Mouse (Mus musculus) hindbrain, embryonic 12.5 days (tissue): ENCODE measurements around the gene Bpifb5. TPM values are rescaled to one million over a fixed set of nuclear protein-coding genes. Genes with fewer than 3 reads are reported as not detected.
"Not testable (repeated sequence)": the region's sequence is repeated elsewhere in the genome, so short reads cannot be mapped to it uniquely, and the experiment has no call there.

Experiments used
- ATAC-seq: fragments of 200-750 bp; cut with Nextera tagmentation; 2 replicates; pipeline ENCODE4 v1.8.0; 2017; ENCODE audit warnings: moderate TSS enrichment; ENCODE audit not compliant: low FRiP score
- H3K27ac ChIP-seq: fragments of 300-500 bp; sonication (generic); 2 replicates; pipeline ENCODE4 v1.5.1; 2016; ENCODE audit warnings: mild to moderate bottlenecking
- H3K27me3 ChIP-seq: fragments of 300-500 bp; sonication (generic); 2 replicates; pipeline ENCODE4 v1.6.1; 2016; ENCODE audit warnings: mild to moderate bottlenecking
- H3K36me3 ChIP-seq: fragments of 300-500 bp; sonication (generic); 2 replicates; pipeline ENCODE4 v1.6.1; 2016; ENCODE audit warnings: mild to moderate bottlenecking
- H3K4me1 ChIP-seq: fragments of 300-500 bp; sonication (generic); 2 replicates; pipeline ENCODE4 v1.6.1; 2016
- H3K4me2 ChIP-seq: fragments of 300-500 bp; sonication (generic); replicated peaks from 2 replicates; pipeline ENCODE4 v1.6.1; 2016; ENCODE audit warnings: mild to moderate bottlenecking
- H3K4me3 ChIP-seq: fragments of 300-500 bp; sonication (generic); 2 replicates; pipeline ENCODE4 v1.5.1; 2016; ENCODE audit warnings: mild to moderate bottlenecking
- H3K9ac ChIP-seq: fragments of 300-500 bp; sonication (generic); 2 replicates; pipeline ENCODE4 v1.6.1; 2016; ENCODE audit warnings: mild to moderate bottlenecking, moderate library complexity
- H3K9me3 ChIP-seq: fragments of 300-500 bp; sonication (generic); replicated peaks from 2 replicates; pipeline ENCODE4 v1.6.1; 2016; ENCODE audit warnings: mild to moderate bottlenecking
- WGBS: fragments of 180-500 bp; shearing (Covaris S2); methylation state at CpG from one replicate; pipeline ENCODE4 v1.1.7; 2016; 5-methylcytosine and 5-hydroxymethylcytosine counted together
- polyA plus RNA-seq: library from polyadenylated mRNA; unstranded; fragments of >200 nt; fragmentation: Nextera tagmentation; extraction: Ambion mirVana; gene quantifications from 2 replicates; pipeline ENCODE4 v1.2.1, GENCODE M21; 2016

The Bpifb5 gene
- polyA plus RNA-seq, 1 experiment from 2014 or later, result 0.30 TPM

DNA sequence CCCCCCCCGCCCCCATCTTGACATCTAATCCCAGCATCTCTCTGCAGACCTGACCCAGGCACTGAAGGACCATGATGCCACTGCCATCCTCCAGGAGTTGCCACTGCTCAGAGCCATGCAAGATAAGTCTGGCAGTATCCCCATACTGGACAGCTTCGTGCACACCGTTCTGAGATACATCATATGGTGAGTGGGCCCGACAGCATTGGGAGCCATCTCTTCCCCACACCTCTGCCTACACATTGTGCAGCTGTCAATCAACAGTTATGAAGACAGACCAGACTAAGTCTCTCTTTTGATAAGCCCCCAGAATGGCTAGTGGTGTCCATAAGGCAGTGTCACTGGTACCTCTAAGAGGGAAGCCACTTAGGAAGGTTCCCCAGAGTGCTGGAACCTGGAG, 18.9 kb upstream of the Bpifb5 start:
- Histone ChIP-seq H3K9me3 (no peaks in the 10 kb centered on the region), H3K4me2 (no peak overlapping the region), H3K27me3 (no peaks in the 10 kb centered on the region), H3K9ac (no peak overlapping the region), H3K4me1 (no peaks in the 10 kb centered on the region), H3K4me3 (no peak overlapping the region), H3K27ac (no peak overlapping the region), H3K36me3 (no peaks in the 10 kb centered on the region)
- 85% methylated on average over 4 of the region's 4 CpGs for WGBS
- no peak for ATAC-seq

DNA sequence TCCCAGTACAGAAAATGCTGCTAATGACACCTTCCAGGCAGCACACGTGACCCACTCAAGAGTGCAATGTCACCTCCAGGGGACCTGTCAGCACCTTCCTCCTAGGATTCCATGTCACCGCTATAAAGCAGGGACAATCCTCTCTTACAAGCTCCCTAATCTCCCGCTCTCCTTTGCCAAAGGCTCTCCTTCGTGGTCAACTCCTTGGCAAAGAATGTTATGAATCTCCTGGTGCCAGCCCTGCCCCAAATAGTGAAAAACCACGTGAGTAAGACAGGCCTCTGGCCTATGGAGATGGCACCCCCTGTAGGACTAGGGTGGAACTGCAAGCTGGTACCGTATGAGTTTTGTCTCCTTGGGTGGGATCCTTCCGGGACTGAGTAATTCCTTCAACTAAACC, 16.6 kb upstream of the Bpifb5 start:
- H3K36me3 ChIP-seq, result no peaks in the 10 kb centered on the region
- no peaks in the 10 kb centered on the region for H3K9me3 ChIP-seq
- H3K4me1 ChIP-seq, result no peaks in the 10 kb centered on the region; the same call in 1 of the 2 replicates
- no peak overlapping the region for H3K9ac ChIP-seq
- ATAC-seq, result no peak
- H3K27me3 ChIP-seq, result no peaks in the 10 kb centered on the region
- no peak overlapping the region for H3K4me3 ChIP-seq
- 59% methylated on average over 7 of the region's 7 CpGs for WGBS
- no peak overlapping the region for H3K27ac ChIP-seq
- H3K4me2 ChIP-seq, result no peak overlapping the region

DNA sequence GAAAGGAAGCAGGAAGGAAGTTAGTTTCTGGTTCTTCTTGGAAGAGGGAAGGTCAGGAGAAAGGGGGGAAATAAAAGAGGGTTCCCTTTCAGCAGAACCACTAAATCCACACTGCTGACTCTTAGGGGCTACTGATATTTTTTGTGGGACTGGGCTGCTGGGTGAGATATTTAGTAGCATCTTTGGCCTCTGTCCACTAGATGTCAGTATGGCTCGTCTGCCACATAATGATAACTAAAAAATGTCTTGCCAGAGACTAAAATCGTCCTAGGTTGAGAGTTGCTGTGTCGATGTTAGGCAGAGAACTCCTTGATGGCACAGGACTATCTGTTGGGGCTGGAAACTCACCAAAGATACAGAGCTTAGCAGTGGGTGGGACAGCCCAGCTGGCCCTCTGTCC, 14.4 kb upstream of the Bpifb5 start:
- no peaks in the 10 kb centered on the region for H3K27me3 ChIP-seq
- no peak overlapping the region for H3K27ac ChIP-seq
- H3K9me3 ChIP-seq, result no peaks in the 10 kb centered on the region
- H3K4me3 ChIP-seq, result no peak overlapping the region
- H3K4me1 ChIP-seq, result no peaks in the 10 kb centered on the region; the same call in 1 of the 2 replicates
- ATAC-seq, result no peak
- no peak overlapping the region for H3K9ac ChIP-seq
- H3K36me3 ChIP-seq, result no peaks in the 10 kb centered on the region
- H3K4me2 ChIP-seq, result no peak overlapping the region
- 17% methylated on average over 3 of the region's 3 CpGs for WGBS

DNA sequence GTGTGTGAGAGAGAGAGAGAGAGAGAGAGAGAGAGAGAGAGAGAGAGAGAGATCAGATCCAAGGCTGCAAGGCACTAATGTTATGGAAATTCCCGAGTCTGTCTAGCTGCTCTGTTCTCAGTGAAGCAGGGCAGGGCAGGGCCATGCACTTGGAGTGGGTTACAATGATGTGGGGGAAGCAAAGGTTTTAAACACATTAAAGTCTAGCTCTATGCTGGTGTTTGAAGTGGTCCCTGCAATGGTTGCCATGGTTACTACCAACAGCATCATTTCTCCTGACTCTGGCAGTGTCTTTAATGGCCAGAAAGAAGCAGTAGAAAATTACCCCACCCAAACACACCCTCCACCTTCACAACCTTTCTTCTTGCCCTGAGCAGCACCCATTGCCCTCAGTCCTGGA, 12.4 kb upstream of the Bpifb5 start:
- ATAC-seq, result no peak

DNA sequence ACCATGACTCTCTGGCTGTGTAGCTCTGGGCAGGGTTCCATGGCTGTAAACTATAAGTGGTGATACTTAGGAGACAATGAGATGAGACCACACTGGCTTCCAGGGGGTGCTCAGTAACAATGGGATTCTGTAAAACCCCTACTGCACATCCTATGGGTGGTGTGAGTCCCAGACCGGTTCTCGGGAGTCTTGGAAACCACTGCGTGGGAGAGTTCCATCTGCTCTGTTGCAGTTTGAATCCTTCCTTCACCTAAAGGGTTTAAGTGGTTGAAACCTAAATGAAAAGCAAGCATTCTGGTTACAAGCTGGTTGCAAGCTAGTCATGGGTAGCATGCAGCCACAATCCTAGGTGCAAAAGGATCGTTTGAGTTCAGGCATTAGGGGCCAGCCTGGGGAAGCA, 11.7 kb upstream of the Bpifb5 start:
- WGBS, result 85% methylated on average over 4 of the region's 4 CpGs
- Histone ChIP-seq H3K4me3 (no peak overlapping the region), H3K27ac (no peak overlapping the region), H3K4me1 (no peaks in the 10 kb centered on the region; the same call in 1 of the 2 replicates), H3K4me2 (no peak overlapping the region), H3K27me3 (no peaks in the 10 kb centered on the region), H3K9me3 (no peaks in the 10 kb centered on the region), H3K36me3 (no peaks in the 10 kb centered on the region), H3K9ac (no peak overlapping the region)
- ATAC-seq, result no peak

More for the DNA sequence above, 12.4 kb upstream of the Bpifb5 start:
- H3K4me3 ChIP-seq, result no peak overlapping the region
- no peaks in the 10 kb centered on the region for H3K27me3 ChIP-seq
- H3K27ac ChIP-seq, result no peak overlapping the region
- H3K9me3 ChIP-seq, result no peaks in the 10 kb centered on the region
- H3K4me1 ChIP-seq, result no peaks in the 10 kb centered on the region; the same call in 1 of the 2 replicates
- H3K9ac ChIP-seq, result no peak overlapping the region
- 41% methylated on average over 1 of the region's 1 CpGs for WGBS
- no peak overlapping the region for H3K4me2 ChIP-seq
- no peaks in the 10 kb centered on the region for H3K36me3 ChIP-seq

DNA sequence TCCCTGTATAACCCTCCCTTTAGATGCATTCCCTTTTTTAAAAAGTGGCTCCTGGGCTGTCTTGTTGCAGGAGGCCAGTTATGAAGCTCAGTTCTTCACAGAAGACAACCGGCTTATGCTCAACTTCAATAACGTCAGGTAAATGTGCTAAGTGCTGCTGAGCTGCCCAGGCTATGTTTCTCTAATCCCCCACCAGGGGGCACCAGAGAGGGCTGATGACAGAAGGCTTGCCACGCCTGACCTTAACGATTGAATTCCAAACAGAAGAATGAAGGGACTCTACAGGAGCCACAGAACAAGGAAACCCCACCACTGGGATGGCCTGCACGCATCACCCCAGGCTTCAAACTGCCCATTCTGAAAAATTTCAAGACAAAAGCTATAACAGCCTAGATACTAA, 8.4 kb upstream of the Bpifb5 start:
- no peak overlapping the region for H3K9ac ChIP-seq
- H3K36me3 ChIP-seq, result no peaks in the 10 kb centered on the region
- ATAC-seq, result no peak
- 17% methylated on average over 5 of the region's 5 CpGs for WGBS
- H3K9me3 ChIP-seq, result no peaks in the 10 kb centered on the region
- H3K27ac ChIP-seq, result no peak overlapping the region
- H3K4me2 ChIP-seq, result no peak overlapping the region
- H3K4me3 ChIP-seq, result no peak overlapping the region
- no peaks in the 10 kb centered on the region; the same call in 1 of the 2 replicates for H3K4me1 ChIP-seq
- no peaks in the 10 kb centered on the region for H3K27me3 ChIP-seq

DNA sequence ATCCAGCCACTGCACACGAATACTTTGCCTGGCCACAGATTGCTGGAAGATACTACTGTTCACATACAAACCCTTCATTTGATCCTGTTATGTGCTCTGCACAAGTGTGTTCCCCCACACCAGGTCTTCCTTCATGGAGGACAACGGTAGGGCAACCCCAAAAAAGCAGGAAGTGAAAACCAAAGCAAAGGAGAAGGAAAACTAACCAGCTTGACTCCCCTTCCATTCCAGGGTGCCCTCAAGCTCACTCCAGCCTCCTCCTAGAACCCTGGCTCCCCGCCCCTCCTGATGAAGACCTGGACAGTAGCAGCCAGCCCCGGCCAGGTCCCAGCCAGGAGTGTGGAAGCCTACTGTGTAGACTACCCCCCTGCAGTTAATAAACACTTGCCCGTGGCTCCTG, 3.6 kb upstream of the Bpifb5 start:
- no peaks in the 10 kb centered on the region for H3K36me3 ChIP-seq
- H3K4me3 ChIP-seq, result no peak overlapping the region
- H3K9ac ChIP-seq, result no peak overlapping the region
- 82% methylated on average over 5 of the region's 5 CpGs for WGBS
- no peak overlapping the region for H3K4me2 ChIP-seq
- H3K9me3 ChIP-seq, result no peaks in the 10 kb centered on the region
- peaks cover 12% of the 10 kb centered on the region for H3K4me1 ChIP-seq
- ATAC-seq, result no peak
- no peaks in the 10 kb centered on the region for H3K27me3 ChIP-seq
- H3K27ac ChIP-seq, result no peak overlapping the region

DNA sequence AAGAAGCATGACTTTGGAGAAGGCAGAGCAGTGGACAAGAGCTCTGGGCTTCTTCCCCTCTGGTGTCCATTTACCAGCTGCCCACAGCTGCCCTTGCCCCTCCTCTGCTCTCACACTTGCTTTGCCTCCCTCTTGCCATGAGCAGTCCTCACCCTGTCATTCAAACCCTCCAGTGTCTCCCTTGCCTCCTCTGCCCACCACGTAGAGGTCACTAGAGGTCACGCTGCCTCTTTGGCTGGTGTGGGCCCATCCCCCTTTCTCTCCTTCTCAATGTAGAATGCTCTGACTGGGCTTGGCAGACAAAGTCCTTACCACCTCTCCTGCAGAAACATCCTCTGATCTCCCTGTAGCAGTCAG, 353 bp downstream of the Bpifb5 start:
- no peak overlapping the region for H3K27ac ChIP-seq
- H3K9me3 ChIP-seq, result no peaks in the 10 kb centered on the region
- H3K4me3 ChIP-seq, result no peak overlapping the region
- no peaks in the 10 kb centered on the region for H3K36me3 ChIP-seq
- ATAC-seq, result no peak
- H3K9ac ChIP-seq, result no peak overlapping the region
- 4% methylated on average over 2 of the region's 2 CpGs for WGBS
- no peak overlapping the region; the same call in 1 of the 2 replicates for H3K4me2 ChIP-seq
- no peaks in the 10 kb centered on the region for H3K27me3 ChIP-seq
- H3K4me1 ChIP-seq, result peaks cover 14% of the 10 kb centered on the region

DNA sequence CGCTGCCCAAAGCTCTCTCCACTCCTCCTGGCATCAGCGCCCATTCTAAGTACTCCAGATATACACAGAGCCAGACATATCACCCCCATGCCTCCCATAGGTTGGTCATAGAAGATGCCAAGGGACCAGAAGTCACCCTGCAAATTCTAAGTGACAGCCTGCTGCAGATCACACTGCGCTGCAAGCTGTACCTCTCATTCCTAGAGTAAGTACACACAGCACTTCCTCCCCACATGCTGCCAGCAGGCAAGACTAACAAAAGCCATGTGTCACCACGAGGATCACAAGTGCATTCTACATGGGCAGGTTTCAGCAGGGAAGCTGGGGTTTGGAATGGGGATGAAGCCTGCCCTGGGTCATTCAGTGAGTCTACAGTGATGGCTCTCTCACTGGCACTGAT, 3.4 kb downstream of the Bpifb5 start:
- Histone ChIP-seq H3K4me1 (peaks cover 14% of the 10 kb centered on the region), H3K4me3 (no peak overlapping the region), H3K9ac (no peak overlapping the region), H3K4me2 (no peak overlapping the region), H3K27ac (no peak overlapping the region), H3K9me3 (no peaks in the 10 kb centered on the region), H3K27me3 (no peaks in the 10 kb centered on the region), H3K36me3 (no peaks in the 10 kb centered on the region)
- ATAC-seq, result no peak
- WGBS, result 80% methylated on average over 4 of the region's 4 CpGs

DNA sequence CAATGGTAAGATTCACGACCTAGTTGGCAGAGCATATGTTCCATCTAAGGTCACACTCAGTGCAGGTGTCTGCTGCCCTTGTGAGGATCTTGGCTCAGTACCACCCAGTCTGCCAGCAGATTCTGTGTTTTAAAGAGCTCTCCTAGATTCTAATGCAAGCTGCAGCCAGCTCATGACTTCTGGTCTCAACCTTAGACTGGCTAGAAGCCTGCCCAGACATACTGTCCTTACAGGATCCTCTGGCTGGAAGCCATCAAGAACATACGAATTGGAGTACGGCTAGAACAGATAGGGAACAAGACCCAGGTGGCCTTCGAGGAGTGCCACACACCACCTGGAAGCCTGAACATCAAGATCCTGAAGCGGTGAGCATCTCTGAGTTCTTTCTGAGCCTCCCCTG, 4.3 kb downstream of the Bpifb5 start:
- Histone ChIP-seq H3K9ac (no peak overlapping the region), H3K4me2 (no peak overlapping the region), H3K27ac (no peak overlapping the region), H3K4me3 (no peak overlapping the region), H3K9me3 (no peaks in the 10 kb centered on the region), H3K36me3 (no peaks in the 10 kb centered on the region), H3K4me1 (peaks cover 14% of the 10 kb centered on the region), H3K27me3 (no peaks in the 10 kb centered on the region)
- no peak for ATAC-seq
- WGBS, result 86% methylated on average over 5 of the region's 5 CpGs

DNA sequence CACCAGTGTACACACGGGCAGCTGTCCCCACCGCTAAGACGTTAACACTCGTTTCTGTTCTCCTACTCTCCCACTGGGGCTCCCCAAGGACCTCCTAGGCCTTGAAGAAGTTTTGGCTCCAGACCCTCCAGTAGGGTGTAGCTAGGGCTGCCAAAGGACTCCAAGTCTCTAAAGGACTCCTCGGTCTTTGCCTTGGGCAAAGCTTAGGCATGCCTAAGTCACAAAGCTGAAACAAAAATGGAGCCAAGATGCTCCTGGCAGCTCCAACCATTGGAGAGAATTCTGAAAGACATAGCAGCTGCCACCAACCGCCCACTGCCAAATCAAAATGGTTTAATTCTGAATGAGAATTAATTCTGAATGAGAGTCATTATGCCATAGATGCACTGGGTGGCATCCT, 9.9 kb downstream of the Bpifb5 start:
- Histone ChIP-seq H3K36me3 (no peaks in the 10 kb centered on the region), H3K27me3 (no peaks in the 10 kb centered on the region), H3K9me3 (no peaks in the 10 kb centered on the region), H3K4me1 (no peaks in the 10 kb centered on the region), H3K4me3 (no peak overlapping the region), H3K9ac (no peak overlapping the region), H3K27ac (no peak overlapping the region), H3K4me2 (no peak overlapping the region)
- WGBS, result 90% methylated on average over 6 of the region's 6 CpGs
- no peak for ATAC-seq

DNA sequence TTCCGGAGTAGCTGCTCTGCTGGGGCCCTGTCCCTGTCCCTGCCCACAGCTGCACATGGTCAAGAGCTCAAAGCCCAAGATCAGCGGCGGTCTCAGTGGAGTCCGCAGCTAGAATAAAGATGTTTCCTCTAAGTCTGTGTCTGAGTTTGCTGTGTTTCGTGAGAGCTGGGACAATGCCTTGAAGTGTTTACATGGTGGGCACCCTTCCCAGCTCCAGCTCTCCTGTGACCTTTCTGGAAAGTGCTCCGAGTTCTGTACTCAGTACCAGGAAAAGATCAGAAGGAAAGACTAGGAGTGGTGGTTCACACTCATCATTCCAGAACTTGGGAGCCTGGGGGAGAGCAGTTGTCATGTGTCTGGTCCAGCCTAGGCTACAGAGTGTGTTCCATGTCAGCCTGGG, 17.2 kb downstream of the Bpifb5 start:
- H3K9ac ChIP-seq, result no peak overlapping the region
- H3K4me2 ChIP-seq, result no peak overlapping the region
- no peaks in the 10 kb centered on the region for H3K36me3 ChIP-seq
- no peak for ATAC-seq
- H3K4me3 ChIP-seq, result no peak overlapping the region
- no peaks in the 10 kb centered on the region for H3K9me3 ChIP-seq
- H3K4me1 ChIP-seq, result no peaks in the 10 kb centered on the region
- no peaks in the 10 kb centered on the region for H3K27me3 ChIP-seq
- no peak overlapping the region for H3K27ac ChIP-seq
- WGBS, result 85% methylated on average over 6 of the region's 6 CpGs

DNA sequence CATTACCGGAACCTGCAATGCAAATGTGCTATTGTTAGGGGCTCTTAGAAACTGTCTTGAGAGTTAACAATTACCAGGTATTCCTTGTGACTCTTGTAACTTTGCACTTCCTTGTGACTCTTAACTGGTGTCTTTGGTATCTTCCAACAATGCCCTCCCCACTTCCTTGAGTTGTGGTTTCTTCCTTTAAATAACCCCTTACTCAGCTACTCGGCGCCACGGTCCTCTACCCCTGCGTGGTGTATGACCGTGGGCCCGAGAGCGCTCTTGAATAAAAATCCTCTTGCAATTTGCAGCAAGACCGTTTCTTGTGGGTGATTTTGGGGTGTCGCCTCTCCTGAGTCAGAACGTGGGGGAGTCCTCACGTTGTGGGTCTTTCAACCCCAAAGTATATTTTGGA, 19.2 kb downstream of the Bpifb5 start:
- WGBS, result 96% methylated on average over 11 of the region's 12 CpGs
- not testable (repeated sequence) for ATAC-seq, H3K9ac ChIP-seq, H3K36me3 ChIP-seq, H3K9me3 ChIP-seq, H3K27me3 ChIP-seq, H3K4me3 ChIP-seq, H3K4me1 ChIP-seq, H3K27ac ChIP-seq, H3K4me2 ChIP-seq
